ENCODE assay signal across 8 mouse cellular contexts in genomic region chr17:49243419-49243818, GRCm38 (mm10).
DNase-seq lines count a peak whose midpoint lies in the region; ATAC-seq lines count a peak whose summit lies in the region.

No protein-coding gene starts in this region.

- H3K36me3 ChIP-seq in forebrain, embryonic 13.5 days (ENCODE audit: poor library complexity, severe bottlenecking), result no peaks in the 10 kb centered on the region
- H3K36me3 ChIP-seq in forebrain, embryonic 11.5 days (ENCODE audit: control insufficient read depth, insufficient read depth, low read length), result no peaks in the 10 kb centered on the region
- no peaks in the 10 kb centered on the region for H3K36me3 ChIP-seq in heart, embryonic 12.5 days

- H3K4me3 ChIP-seq in forebrain, embryonic 13.5 days, result no peak overlapping the region
- H3K4me3 ChIP-seq in forebrain, embryonic 11.5 days (ENCODE audit: low read depth, low read length), result no peak overlapping the region
- H3K4me3 ChIP-seq in heart, embryonic 12.5 days, result no peak overlapping the region

- WGBS in forebrain, embryonic 13.5 days, result 29% methylated on average over 2 of the region's 2 CpGs
- WGBS in forebrain, embryonic 11.5 days, result 76% methylated on average over 2 of the region's 2 CpGs
- WGBS in heart, embryonic 12.5 days, result 17% methylated on average over 2 of the region's 2 CpGs

- H3K9me3 ChIP-seq in forebrain, embryonic 13.5 days (replicated peaks), result no peaks in the 10 kb centered on the region
- no peaks in the 10 kb centered on the region; the same call in 1 of the 2 replicates for H3K9me3 ChIP-seq in forebrain, embryonic 11.5 days (ENCODE audit: control insufficient read depth, low read length)
- H3K9me3 ChIP-seq in heart, embryonic 12.5 days (replicated peaks), result peaks cover 6% of the 10 kb centered on the region; the same call in 1 of the 2 replicates

- DNase-seq in forebrain, embryonic 11.5 days (ENCODE audit: low spot score), result no peak
- DNase-seq in adrenal gland, postnatal 25 days, result peak; percentile 57
- DNase-seq in kidney, postnatal 36 days, result peak; percentile 19 to 49
- peak; percentile 60 for DNase-seq in right cerebral cortex, postnatal 4 days
- DNase-seq in embryo, embryonic 10.5 days (ENCODE audit: low spot score), result no peak
- DNase-seq in gastrocnemius, postnatal 25 days, result no peak

- H3K27me3 ChIP-seq in forebrain, embryonic 13.5 days, result no peaks in the 10 kb centered on the region
- no peaks in the 10 kb centered on the region for H3K27me3 ChIP-seq in forebrain, embryonic 11.5 days (ENCODE audit: control insufficient read depth, insufficient read depth, low read length)
- peaks cover 5% of the 10 kb centered on the region; the same call in 1 of the 2 replicates for H3K27me3 ChIP-seq in heart, embryonic 12.5 days (replicated peaks)

- H3K4me2 ChIP-seq in forebrain, embryonic 13.5 days, result no peak overlapping the region
- H3K4me2 ChIP-seq in forebrain, embryonic 11.5 days (ENCODE audit: low read depth, low read length, severe bottlenecking), result no peak overlapping the region
- H3K4me2 ChIP-seq in heart, embryonic 12.5 days, result no peak overlapping the region

- H3K27ac ChIP-seq in forebrain, embryonic 13.5 days, result no peak overlapping the region
- no peak overlapping the region for H3K27ac ChIP-seq in forebrain, embryonic 11.5 days (ENCODE audit: low read depth, low read length)
- H3K27ac ChIP-seq in heart, embryonic 12.5 days (ENCODE audit: poor library complexity, severe bottlenecking), result peak overlapping the region; percentile 63

- ATAC-seq in forebrain, embryonic 13.5 days, result peak; percentile 33; the same call in 1 of the 2 replicates
- ATAC-seq in forebrain, embryonic 11.5 days (replicated peaks; ENCODE audit: low FRiP score), result no peak
- 0 out of 2 replicates have a peak, but pooled peaks have one; percentile 39 for ATAC-seq in heart, embryonic 12.5 days (ENCODE audit: insufficient number of reproducible peaks, low FRiP score)

- no peak overlapping the region for H3K9ac ChIP-seq in forebrain, embryonic 13.5 days
- no peak overlapping the region for H3K9ac ChIP-seq in forebrain, embryonic 11.5 days (ENCODE audit: low read length)
- no peak overlapping the region for H3K9ac ChIP-seq in heart, embryonic 12.5 days

- H3K4me1 ChIP-seq in forebrain, embryonic 13.5 days, result peaks cover 14% of the 10 kb centered on the region
- H3K4me1 ChIP-seq in forebrain, embryonic 11.5 days (replicated peaks; ENCODE audit: control insufficient read depth, insufficient read depth, low read length), result no peaks in the 10 kb centered on the region
- H3K4me1 ChIP-seq in heart, embryonic 12.5 days (replicated peaks), result peaks cover 9% of the 10 kb centered on the region

Comparison
In these comparisons a context has a peak if more than half of its experiments do, and no peak if none do; other contexts are left out.
1. DNase-seq: peak in adrenal gland, postnatal 25 days (single experiment), kidney, postnatal 36 days (2 of 2) and right cerebral cortex, postnatal 4 days (single experiment); none in forebrain, embryonic 11.5 days (single experiment), embryo, embryonic 10.5 days (single experiment) and gastrocnemius, postnatal 25 days (single experiment).